Mouse (Mus musculus) cortical plate, adult 2 months (tissue): ENCODE measurements around the gene Dffa. TPM values are rescaled to one million over a fixed set of nuclear protein-coding genes. Genes with fewer than 3 reads are reported as not detected.

Source experiments
- H3K27ac ChIP-seq: fragments of 200-500 bp; 2 replicates; pipeline ENCODE4 v1.5.1; 2012; ENCODE audit warnings: low read length, control low read depth, inconsistent platforms; ENCODE audit not compliant: insufficient read depth
- H3K4me1 ChIP-seq: fragments of 200-500 bp; 2 replicates; pipeline ENCODE4 v1.6.1; 2011; ENCODE audit warnings: low read length; ENCODE audit not compliant: control insufficient read depth, insufficient read depth
- H3K4me3 ChIP-seq: fragments of 200-500 bp; 2 replicates; pipeline ENCODE4 v1.5.1; 2011; ENCODE audit warnings: mild to moderate bottlenecking, low read length, control low read depth; ENCODE audit not compliant: insufficient read depth
- CTCF ChIP-seq: fragments of 200-500 bp; IDR thresholded peaks from 2 replicates; pipeline ENCODE4 v1.5.1; 2011; ENCODE audit warnings: mild to moderate bottlenecking, control low read depth, low read length; ENCODE audit not compliant: insufficient read depth; ENCODE audit errors: extremely low read depth
- POLR2A ChIP-seq: fragments of 200-500 bp; IDR thresholded peaks from 2 replicates; pipeline ENCODE4 v1.6.1; 2011; ENCODE audit warnings: mild to moderate bottlenecking, low read length, control low read depth; ENCODE audit not compliant: insufficient read depth; ENCODE audit errors: extremely low read depth
- polyA plus RNA-seq: library from polyadenylated mRNA; depleted of rRNA; stranded (reverse); fragments of >200 nt; gene quantifications from 2 replicates; pipeline ENCODE4 v1.2.3, GENCODE M21; 2012

Dffa gene
- polyA plus RNA-seq, 1 experiment, result 52.8 TPM

GRCm38 (mm10) chr4:149145151-149145550 is 41.2 kb downstream of the Dffa start:
- no peak overlapping the region for H3K27ac ChIP-seq
- TF ChIP-seq POLR2A (no peak), CTCF (no peak)
- no peaks in the 10 kb centered on the region for H3K4me1 ChIP-seq
- no peak overlapping the region for H3K4me3 ChIP-seq

GRCm38 (mm10) chr4:149147528-149147927 is 43.6 kb downstream of the Dffa start:
- Histone ChIP-seq H3K4me3 (no peak overlapping the region), H3K4me1 (no peaks in the 10 kb centered on the region), H3K27ac (no peak overlapping the region)
- no peak for TF ChIP-seq POLR2A
- TF ChIP-seq CTCF, result no peak

DNA sequence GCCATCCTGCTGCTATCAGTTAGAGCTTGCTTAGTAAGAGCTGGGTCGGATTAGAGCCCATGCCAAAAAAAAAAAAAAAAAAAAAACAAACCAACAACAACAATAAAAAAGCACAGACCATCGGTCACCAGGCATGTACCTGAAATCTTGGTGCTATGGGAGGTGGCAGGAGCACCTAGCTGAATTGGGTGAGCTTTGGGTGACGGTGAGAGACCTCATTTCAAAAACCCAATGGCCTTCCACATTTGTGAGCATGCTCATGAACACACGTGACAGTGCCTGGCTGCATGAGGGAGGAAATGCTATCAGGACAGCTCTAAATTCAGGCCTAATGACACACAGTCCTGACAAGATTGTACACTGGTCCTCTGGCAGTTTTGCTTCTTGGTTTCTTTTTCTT is 44.1 kb downstream of the Dffa start:
- Histone ChIP-seq H3K27ac (no peak overlapping the region), H3K4me3 (no peak overlapping the region), H3K4me1 (no peaks in the 10 kb centered on the region)
- TF ChIP-seq CTCF (no peak), POLR2A (no peak)

- TF ChIP-seq POLR2A (no peak), CTCF (no peak)
- H3K4me3 ChIP-seq, result no peak overlapping the region
- no peaks in the 10 kb centered on the region for H3K4me1 ChIP-seq
- H3K27ac ChIP-seq, result no peak overlapping the region
Observed at GRCm38 (mm10) chr4:149149196-149149595, 45.2 kb downstream of the Dffa start.

GRCm38 (mm10) chr4:149149611-149150010 is 45.7 kb downstream of the Dffa start:
- no peaks in the 10 kb centered on the region for H3K4me1 ChIP-seq
- H3K4me3 ChIP-seq, result no peak overlapping the region
- no peak for TF ChIP-seq POLR2A
- no peak for TF ChIP-seq CTCF
- H3K27ac ChIP-seq, result no peak overlapping the region

DNA sequence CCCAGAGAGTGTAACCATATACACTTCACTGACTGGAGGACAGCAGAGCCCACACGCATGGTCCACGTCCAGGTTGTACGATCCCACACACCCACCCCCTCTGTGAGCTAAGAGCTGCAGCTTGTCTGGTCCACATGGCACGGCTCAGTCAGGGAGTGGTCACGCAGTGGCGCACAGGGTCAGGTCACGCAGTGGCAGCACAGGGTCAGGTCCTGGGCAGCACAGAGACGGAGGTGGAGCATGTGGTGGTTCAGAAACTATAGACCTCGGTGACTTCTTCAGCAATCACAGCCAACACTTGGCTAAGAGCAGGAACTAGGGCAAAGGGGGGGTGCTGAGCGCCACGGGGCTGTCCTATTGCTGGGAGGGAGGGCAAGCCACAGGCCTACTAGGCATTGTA is 46.3 kb downstream of the Dffa start:
- TF ChIP-seq CTCF (no peak), POLR2A (no peak)
- no peak overlapping the region for H3K4me3 ChIP-seq
- no peak overlapping the region for H3K27ac ChIP-seq
- no peaks in the 10 kb centered on the region for H3K4me1 ChIP-seq

- no peaks in the 10 kb centered on the region for H3K4me1 ChIP-seq
- H3K27ac ChIP-seq, result no peak overlapping the region
- H3K4me3 ChIP-seq, result no peak overlapping the region
- TF ChIP-seq CTCF (no peak), POLR2A (no peak)
Observed at GRCm38 (mm10) chr4:149150721-149151120, 46.8 kb downstream of the Dffa start.

GRCm38 (mm10) chr4:149154859-149155258 is 50.9 kb downstream of the Dffa start:
- no peak for TF ChIP-seq POLR2A
- TF ChIP-seq CTCF, result no peak
- no peak overlapping the region for H3K4me3 ChIP-seq

GRCm38 (mm10) chr4:149155711-149156110 is 51.8 kb downstream of the Dffa start:
- H3K4me1 ChIP-seq, result no peaks in the 10 kb centered on the region
- H3K27ac ChIP-seq, result no peak overlapping the region
- H3K4me3 ChIP-seq, result no peak overlapping the region
- TF ChIP-seq CTCF, result no peak
- TF ChIP-seq POLR2A, result no peak

More at GRCm38 (mm10) chr4:149154859-149155258, 50.9 kb downstream of the Dffa start:
- H3K4me1 ChIP-seq, result no peaks in the 10 kb centered on the region
- no peak overlapping the region for H3K27ac ChIP-seq

DNA sequence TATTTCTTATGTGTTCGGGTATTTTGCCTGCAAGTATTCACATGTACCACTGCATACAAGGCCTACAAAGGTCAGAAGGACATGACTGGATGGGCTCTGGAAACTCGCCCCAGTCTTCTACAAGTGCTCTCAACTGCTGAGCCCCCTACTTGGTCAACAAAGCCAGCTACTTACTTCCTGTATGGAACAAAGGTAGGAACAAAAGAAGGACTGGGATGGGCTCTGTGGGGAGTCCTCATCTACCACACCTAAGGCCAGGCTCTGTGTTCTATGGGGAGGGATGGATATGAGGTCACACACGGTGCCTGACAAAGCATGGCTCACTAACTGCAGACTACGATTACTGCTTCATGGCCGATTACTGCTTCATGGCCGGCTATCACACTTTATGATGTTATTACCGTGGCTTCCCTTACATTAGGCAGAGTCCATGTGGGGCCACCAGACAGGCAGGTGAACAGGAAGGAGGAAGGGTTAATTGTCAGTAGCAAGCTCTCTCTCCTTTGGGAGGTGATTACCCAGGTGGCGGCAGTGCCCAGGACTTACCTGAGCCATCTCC is 53.5 kb downstream of the Dffa start:
- H3K4me1 ChIP-seq, result no peaks in the 10 kb centered on the region
- H3K4me3 ChIP-seq, result no peak overlapping the region
- no peak overlapping the region for H3K27ac ChIP-seq
- TF ChIP-seq CTCF, result no peak
- no peak for TF ChIP-seq POLR2A
